Mouse (Mus musculus): ENCODE results near the gene Vegfd. TPM values are rescaled to one million over a fixed set of nuclear protein-coding genes. Genes with fewer than 3 reads are reported as not detected.

Gene Vegfd
- polyA plus RNA-seq (2015; fragmentation: Nextera tagmentation; extraction: Ambion mirVana) = 17.7 and 20.3 TPM in 2 replicates

DNA sequence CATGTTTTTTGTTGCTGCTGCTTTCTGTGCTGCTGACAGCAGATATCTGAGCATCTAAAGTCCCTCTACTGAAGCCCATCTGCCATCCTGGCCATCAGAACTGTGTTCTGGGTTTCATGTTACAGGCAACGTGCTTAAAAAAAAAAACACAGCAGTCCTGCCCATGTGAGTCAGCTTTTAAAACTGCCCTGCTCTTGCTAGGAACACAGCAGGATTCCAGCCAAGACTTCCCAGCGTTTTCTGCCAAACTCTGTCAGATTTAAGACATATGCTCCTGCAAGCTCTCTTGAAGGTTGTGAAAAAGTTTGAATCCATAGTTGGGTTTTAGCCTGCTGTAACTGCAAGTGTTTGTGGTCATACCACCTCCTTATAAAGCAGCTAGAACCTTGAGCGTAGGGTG, at the start of gene Vegfd:
TSS of gene Vegfd (plus strand) at position 298 of the 400 bp plus-strand sequence.
- Histone ChIP-seq H3K4me2 (peak within 1 kb of the TSS; percentile 16; the same call in 1 of the 2 replicates), H3K9me3 (replicated peaks) (no peaks in the 10 kb centered on the region), H3K4me3 (replicated peaks) (peak within 1 kb of the TSS; percentile 21), H3K4me1 (no peaks in the 10 kb centered on the region), H3K27me3 (peaks cover 15% of the 10 kb centered on the region; the same call in 1 of the 2 replicates), H3K27ac (peak within 1 kb of the TSS; percentile 66), H3K36me3 (no peaks in the 10 kb centered on the region), H3K9ac (no peak within 1 kb of the TSS)
- no peak for ATAC-seq (replicated peaks; ENCODE audit: low FRiP score)
- WGBS = 36% methylated on average over 3 of the region's 3 CpGs

DNA sequence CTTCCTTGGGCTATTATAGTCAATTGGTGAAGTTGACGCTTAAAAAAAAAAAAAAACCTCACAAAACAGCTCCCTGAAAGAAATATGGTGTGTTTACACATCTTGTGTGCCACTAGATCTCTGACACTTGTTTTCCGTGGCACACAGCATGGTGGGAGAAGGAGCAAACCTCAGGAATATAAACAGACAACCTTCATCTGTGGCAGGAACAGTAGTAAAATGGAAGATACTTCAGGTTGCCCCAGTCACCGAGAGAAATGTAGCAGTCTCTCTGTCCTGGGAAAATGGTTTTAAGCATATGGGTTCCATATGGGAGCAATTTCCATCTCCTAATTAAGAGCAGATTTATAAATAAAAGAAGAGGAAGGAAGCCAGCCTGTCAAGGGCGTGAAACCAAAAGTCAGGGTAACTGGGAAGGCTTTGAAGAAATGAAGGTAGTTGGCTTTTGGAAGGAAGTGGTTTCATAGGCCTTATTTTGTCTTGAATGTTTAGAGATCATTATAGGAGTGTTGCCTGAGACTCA, 49.7 kb upstream of the Vegfd start:
- 65% methylated on average over 4 of the region's 4 CpGs for WGBS
- Histone ChIP-seq H3K36me3 (no peaks in the 10 kb centered on the region), H3K27ac (no peak overlapping the region), H3K4me3 (replicated peaks) (no peak overlapping the region), H3K9ac (no peak overlapping the region), H3K27me3 (peaks cover 16% of the 10 kb centered on the region; the same call in 1 of the 2 replicates), H3K4me1 (no peaks in the 10 kb centered on the region), H3K4me2 (no peak overlapping the region), H3K9me3 (replicated peaks) (no peaks in the 10 kb centered on the region)
- no peak for ATAC-seq (replicated peaks; ENCODE audit: low FRiP score)

GRCm38 (mm10) chrX:164330351-164330750, 42.8 kb upstream of the Vegfd start:
- H3K27me3 ChIP-seq = peaks cover 3% of the 10 kb centered on the region
- ATAC-seq (replicated peaks; ENCODE audit: low FRiP score) = no peak

GRCm38 (mm10) chrX:164330766-164331165, 42.4 kb upstream of the Vegfd start:
- Histone ChIP-seq H3K36me3 (no peaks in the 10 kb centered on the region), H3K27ac (no peak overlapping the region), H3K4me1 (no peaks in the 10 kb centered on the region), H3K4me2 (no peak overlapping the region), H3K9ac (no peak overlapping the region), H3K27me3 (peaks cover 3% of the 10 kb centered on the region), H3K4me3 (replicated peaks) (no peak overlapping the region), H3K9me3 (replicated peaks) (no peaks in the 10 kb centered on the region)
- ATAC-seq (replicated peaks; ENCODE audit: low FRiP score) = no peak
- 72% methylated on average over 3 of the region's 3 CpGs for WGBS

More at GRCm38 (mm10) chrX:164330351-164330750, 42.8 kb upstream of the Vegfd start:
- no peak overlapping the region for H3K9ac ChIP-seq
- no peak overlapping the region for H3K27ac ChIP-seq
- 94% methylated on average over 2 of the region's 2 CpGs for WGBS
- H3K4me1 ChIP-seq = no peaks in the 10 kb centered on the region
- H3K4me3 ChIP-seq (replicated peaks) = no peak overlapping the region
- no peaks in the 10 kb centered on the region for H3K9me3 ChIP-seq (replicated peaks)
- H3K4me2 ChIP-seq = no peak overlapping the region
- no peaks in the 10 kb centered on the region for H3K36me3 ChIP-seq

DNA sequence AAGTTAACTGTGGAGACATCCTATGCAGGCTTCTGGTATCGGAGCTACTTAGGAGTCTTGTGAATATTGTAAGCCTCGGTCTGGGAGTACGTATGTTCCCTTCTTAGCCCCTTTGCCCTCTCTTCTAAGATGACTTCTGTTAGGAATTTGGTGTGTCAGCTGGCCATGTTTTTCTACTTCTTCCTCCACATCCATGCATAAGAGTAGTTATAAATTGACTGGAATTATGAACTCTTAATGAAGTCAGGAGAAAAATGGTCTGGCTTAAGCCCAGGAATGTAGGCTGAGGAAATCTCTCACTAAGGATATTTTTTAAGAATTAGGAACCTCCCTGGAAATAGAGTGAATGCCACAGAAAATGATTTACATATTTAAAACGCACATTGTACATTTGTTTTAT, 34.6 kb upstream of the Vegfd start:
- Histone ChIP-seq H3K9ac (no peak overlapping the region), H3K27me3 (0 out of 2 replicates have a peak, but pooled peaks cover 4% of the 10 kb centered on the region), H3K36me3 (no peaks in the 10 kb centered on the region), H3K4me3 (replicated peaks) (no peak overlapping the region), H3K4me2 (no peak overlapping the region), H3K9me3 (replicated peaks) (no peaks in the 10 kb centered on the region), H3K27ac (no peak overlapping the region), H3K4me1 (no peaks in the 10 kb centered on the region)
- 71% methylated on average over 4 of the region's 4 CpGs for WGBS
- no peak for ATAC-seq (replicated peaks; ENCODE audit: low FRiP score)

- no peak for ATAC-seq (replicated peaks; ENCODE audit: low FRiP score)
- no peak overlapping the region for H3K9ac ChIP-seq
- no peaks in the 10 kb centered on the region for H3K36me3 ChIP-seq
- H3K4me3 ChIP-seq (replicated peaks) = no peak overlapping the region
- H3K27me3 ChIP-seq = 0 out of 2 replicates have a peak, but pooled peaks cover 8% of the 10 kb centered on the region
- H3K9me3 ChIP-seq (replicated peaks) = no peaks in the 10 kb centered on the region
- H3K27ac ChIP-seq = no peak overlapping the region
- 88% methylated on average over 4 of the region's 4 CpGs for WGBS
- no peaks in the 10 kb centered on the region for H3K4me1 ChIP-seq
- no peak overlapping the region for H3K4me2 ChIP-seq
Measured at GRCm38 (mm10) chrX:164345359-164345938, 27.7 kb upstream of the Vegfd start.

DNA sequence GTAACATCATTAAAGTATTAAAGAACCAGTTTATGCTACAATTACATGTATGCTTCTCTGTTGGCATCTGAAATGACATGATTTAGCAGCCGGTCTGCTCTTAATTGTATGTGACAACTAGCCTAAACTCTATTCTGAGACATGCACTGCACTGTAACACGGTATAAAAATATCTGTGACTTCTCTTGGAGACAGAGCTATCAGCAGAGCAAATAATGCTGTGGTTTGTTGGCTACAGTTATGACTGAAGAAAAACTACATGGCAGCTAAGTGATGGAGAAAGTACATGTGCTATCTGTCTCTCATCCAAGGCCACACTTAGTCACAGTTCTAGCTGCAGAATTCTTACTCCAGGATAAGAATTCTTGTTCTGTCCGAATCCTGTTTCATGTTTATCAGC, 24.2 kb upstream of the Vegfd start:
- Histone ChIP-seq H3K36me3 (no peaks in the 10 kb centered on the region), H3K27ac (no peak overlapping the region), H3K9me3 (replicated peaks) (no peaks in the 10 kb centered on the region), H3K4me2 (no peak overlapping the region), H3K9ac (no peak overlapping the region), H3K4me3 (replicated peaks) (no peak overlapping the region), H3K4me1 (no peaks in the 10 kb centered on the region), H3K27me3 (0 out of 2 replicates have a peak, but pooled peaks cover 4% of the 10 kb centered on the region)
- ATAC-seq (replicated peaks; ENCODE audit: low FRiP score) = no peak
- WGBS = 65% methylated on average over 3 of the region's 3 CpGs

DNA sequence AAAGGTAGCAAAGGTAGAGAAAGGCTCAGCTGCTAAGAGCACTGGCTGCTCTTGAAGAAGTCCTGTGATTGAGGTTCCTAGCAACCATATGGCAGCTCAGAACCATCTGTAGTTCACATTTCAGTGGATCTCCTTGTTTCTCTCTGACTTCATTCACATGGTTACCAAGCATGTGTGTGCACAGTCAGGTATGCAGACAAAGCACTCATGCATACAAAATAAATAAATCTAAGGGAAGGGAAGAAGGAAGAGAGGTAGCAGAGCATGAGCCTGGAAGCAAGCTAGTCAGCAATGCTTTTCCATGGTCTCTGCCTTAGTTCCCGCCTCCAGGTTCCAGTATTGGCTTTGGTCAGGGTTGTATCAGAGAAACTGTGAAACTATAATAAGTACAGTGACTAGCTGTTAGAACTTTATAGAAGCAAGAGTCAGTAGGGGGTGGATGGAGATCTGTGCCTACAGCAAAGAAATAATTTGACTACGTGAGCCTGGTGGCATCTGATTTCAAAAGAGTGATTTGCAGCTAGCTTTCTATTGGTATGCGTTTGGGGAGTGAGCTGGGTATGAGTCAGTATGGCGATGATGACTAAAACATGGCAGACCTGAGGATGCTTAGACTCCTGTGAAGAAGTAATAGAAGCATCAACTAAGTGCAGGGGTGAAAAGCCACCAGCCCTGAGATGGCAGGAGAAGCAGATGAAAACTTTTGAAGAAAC, 7.9 kb upstream of the Vegfd start:
- 75% methylated on average over 4 of the region's 4 CpGs for WGBS
- 0 out of 2 replicates have a peak, but pooled peaks cover 3% of the 10 kb centered on the region for H3K4me1 ChIP-seq
- no peaks in the 10 kb centered on the region for H3K9me3 ChIP-seq (replicated peaks)
- H3K27ac ChIP-seq = 0 out of 2 replicates have a peak overlapping the region, but pooled peaks have one; percentile 51
- no peak overlapping the region for H3K9ac ChIP-seq
- peaks cover 3% of the 10 kb centered on the region; the same call in 1 of the 2 replicates for H3K27me3 ChIP-seq
- H3K4me2 ChIP-seq = no peak overlapping the region
- H3K4me3 ChIP-seq (replicated peaks) = no peak overlapping the region
- no peaks in the 10 kb centered on the region for H3K36me3 ChIP-seq
- ATAC-seq (replicated peaks; ENCODE audit: low FRiP score) = peak; percentile 71

DNA sequence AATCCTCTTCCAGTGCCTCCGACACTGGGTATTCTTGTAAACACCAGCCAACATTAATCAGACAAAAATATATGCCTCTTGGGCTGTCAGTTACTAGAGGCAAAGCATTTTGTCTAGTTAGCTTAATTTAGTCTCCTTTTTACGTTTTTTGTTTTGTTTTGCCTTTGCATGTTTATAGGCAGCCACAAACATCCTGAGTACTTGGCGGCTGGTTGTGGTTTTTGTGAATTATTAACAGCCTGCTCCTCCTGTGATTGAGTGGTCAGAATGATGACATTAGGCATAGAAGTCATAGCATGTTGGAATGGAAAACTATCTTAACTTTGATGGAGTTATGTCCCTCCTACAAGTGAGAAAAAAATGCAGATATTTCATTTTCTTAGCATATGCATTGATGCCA, 2.6 kb upstream of the Vegfd start:
- 58% methylated on average over 3 of the region's 3 CpGs for WGBS
- no peaks in the 10 kb centered on the region for H3K9me3 ChIP-seq (replicated peaks)
- H3K27ac ChIP-seq = 0 out of 2 replicates have a peak overlapping the region, but pooled peaks have one; percentile 51
- H3K9ac ChIP-seq = no peak overlapping the region
- no peak overlapping the region for H3K4me2 ChIP-seq
- ATAC-seq (replicated peaks; ENCODE audit: low FRiP score) = no peak
- H3K36me3 ChIP-seq = no peaks in the 10 kb centered on the region
- no peaks in the 10 kb centered on the region for H3K4me1 ChIP-seq
- no peak overlapping the region for H3K4me3 ChIP-seq (replicated peaks)
- 0 out of 2 replicates have a peak, but pooled peaks cover 13% of the 10 kb centered on the region for H3K27me3 ChIP-seq

DNA sequence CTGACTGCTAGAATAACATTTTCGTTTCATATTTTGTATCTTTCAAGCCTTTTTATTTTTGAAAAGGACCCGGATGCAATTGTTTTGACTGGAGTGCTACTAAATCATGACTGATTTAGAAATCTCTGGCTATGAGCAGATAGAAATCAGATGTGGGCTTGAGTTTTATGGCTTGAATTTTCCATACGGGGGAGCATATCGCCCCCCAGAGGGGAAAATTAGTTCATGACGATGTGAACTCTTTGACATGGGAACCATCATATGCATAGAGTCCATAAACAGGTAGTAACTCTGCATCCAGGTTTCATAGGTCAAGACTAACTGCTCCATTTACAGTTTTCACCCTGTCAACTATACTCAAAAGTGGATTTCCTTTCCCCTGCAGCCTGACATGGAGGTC, 1.4 kb downstream of the Vegfd start:
- ATAC-seq (replicated peaks; ENCODE audit: low FRiP score) = no peak
- Histone ChIP-seq H3K4me2 (peak overlapping the region; percentile 22; the same call in 1 of the 2 replicates), H3K4me1 (no peaks in the 10 kb centered on the region), H3K4me3 (replicated peaks) (peak overlapping the region; percentile 21), H3K9ac (no peak overlapping the region), H3K27me3 (peaks cover 21% of the 10 kb centered on the region), H3K9me3 (replicated peaks) (no peaks in the 10 kb centered on the region), H3K27ac (no peak overlapping the region), H3K36me3 (no peaks in the 10 kb centered on the region)
- 48% methylated on average over 5 of the region's 5 CpGs for WGBS

DNA sequence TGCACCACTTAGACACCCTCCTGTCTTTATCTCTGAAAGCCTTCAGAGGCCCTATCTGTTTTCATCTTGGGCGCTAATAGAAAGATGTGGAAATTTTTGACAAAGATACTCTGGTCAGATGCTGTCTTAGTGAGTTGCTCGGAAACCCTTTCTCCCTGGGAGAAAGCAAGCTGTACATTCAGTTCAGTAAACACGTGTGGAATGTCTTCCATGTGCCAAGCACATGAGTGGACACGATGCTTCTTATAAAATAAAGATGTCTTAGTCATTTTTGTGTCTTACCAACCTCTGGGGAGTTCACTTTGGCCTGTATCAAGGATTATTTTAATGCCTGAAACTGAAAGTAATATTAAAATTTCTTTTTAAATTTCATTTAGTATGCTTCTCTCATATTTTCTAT, 6.5 kb downstream of the Vegfd start:
- Histone ChIP-seq H3K36me3 (no peaks in the 10 kb centered on the region), H3K4me3 (replicated peaks) (no peak overlapping the region), H3K27ac (no peak overlapping the region), H3K9ac (no peak overlapping the region), H3K9me3 (replicated peaks) (no peaks in the 10 kb centered on the region), H3K4me1 (no peaks in the 10 kb centered on the region), H3K4me2 (no peak overlapping the region), H3K27me3 (peaks cover 36% of the 10 kb centered on the region)
- 78% methylated on average over 4 of the region's 4 CpGs for WGBS
- ATAC-seq (replicated peaks; ENCODE audit: low FRiP score) = no peak
